Mouse (Mus musculus): ENCODE measurements around the gene Fam166a. TPM values are rescaled to one million over a fixed set of nuclear protein-coding genes. Genes with fewer than 3 reads are reported as not detected.
"Not testable (repeated sequence)": the region's sequence is repeated elsewhere in the genome, so short reads cannot be mapped to it uniquely, and the experiment has no call there.

The Fam166a gene
- polyA plus RNA-seq, 1 experiment = 0.55 TPM

GRCm38 (mm10) chr2:25252331-25252730 is 33.8 kb downstream of the Fam166a start:
- TF ChIP-seq POLR2A (IDR thresholded peaks at IDR 0.05; ENCODE audit: low read depth, low read length) = no peak
- TF ChIP-seq CTCF (conservative IDR thresholded peaks at IDR 0.05; ENCODE audit: insufficient read depth, insufficient read length, low read depth, low read length) = peak; percentile 65
- WGBS = 92% methylated on average over 1 of the region's 1 CpGs
- peak; percentile 59 for DNase-seq

GRCm38 (mm10) chr2:25255284-25255779 is 36.8 kb downstream of the Fam166a start, which contains the start of gene Tmem203:
Tmem203 (plus strand) TSS chr2:25255439.
- H3K4me1 ChIP-seq (ENCODE audit: control insufficient read depth, insufficient read depth, low read length) = peaks cover 9% of the 10 kb centered on the region; the same call in 1 of the 2 replicates
- H3K27me3 ChIP-seq (replicated peaks; ENCODE audit: control insufficient read depth, insufficient read depth, low read length) = no peaks in the 10 kb centered on the region
- peak; percentile 93 for DNase-seq
- WGBS = under 1% methylated on average over 39 of the region's 39 CpGs
- H3K36me3 ChIP-seq (ENCODE audit: control insufficient read depth, insufficient read depth, low read length) = no peaks in the 10 kb centered on the region
- no peak for TF ChIP-seq CTCF (conservative IDR thresholded peaks at IDR 0.05; ENCODE audit: insufficient read depth, insufficient read length, low read depth, low read length)
- peak; percentile 76 for TF ChIP-seq POLR2A (IDR thresholded peaks at IDR 0.05; ENCODE audit: low read depth, low read length)
- H3K27ac ChIP-seq (ENCODE audit: insufficient read depth, low read depth, low read length) = peak within 1 kb of the TSS; percentile 37
- peak within 1 kb of the TSS; percentile 89 for H3K4me3 ChIP-seq (ENCODE audit: insufficient read depth, low read depth, low read length)

More at GRCm38 (mm10) chr2:25252331-25252730, 33.8 kb downstream of the Fam166a start:
- Histone ChIP-seq H3K27me3 (replicated peaks; ENCODE audit: control insufficient read depth, insufficient read depth, low read length) (no peaks in the 10 kb centered on the region), H3K36me3 (ENCODE audit: control insufficient read depth, insufficient read depth, low read length) (no peaks in the 10 kb centered on the region), H3K27ac (ENCODE audit: insufficient read depth, low read depth, low read length) (no peak overlapping the region), H3K4me3 (ENCODE audit: insufficient read depth, low read depth, low read length) (no peak overlapping the region), H3K4me1 (ENCODE audit: control insufficient read depth, insufficient read depth, low read length) (peaks cover 9% of the 10 kb centered on the region; the same call in 1 of the 2 replicates)

- not testable (repeated sequence) for H3K4me1 ChIP-seq (ENCODE audit: control insufficient read depth, insufficient read depth, low read length); H3K27ac ChIP-seq (ENCODE audit: insufficient read depth, low read depth, low read length); H3K36me3 ChIP-seq (ENCODE audit: control insufficient read depth, insufficient read depth, low read length); H3K27me3 ChIP-seq (replicated peaks; ENCODE audit: control insufficient read depth, insufficient read depth, low read length)
- DNase-seq = peak; percentile 66
- 44% methylated on average over 12 of the region's 12 CpGs for WGBS
- H3K4me3 ChIP-seq (ENCODE audit: insufficient read depth, low read depth, low read length) = peak overlapping the region; percentile 89; the same call in 1 of the 2 replicates
- TF ChIP-seq CTCF (conservative IDR thresholded peaks at IDR 0.05; ENCODE audit: insufficient read depth, insufficient read length, low read depth, low read length) = peak; percentile 39; the same call in 1 of the 2 replicates
Observed at GRCm38 (mm10) chr2:25256443-25257109, 38.0 kb downstream of the Fam166a start.

- H3K36me3 ChIP-seq (ENCODE audit: control insufficient read depth, insufficient read depth, low read length); H3K27me3 ChIP-seq (replicated peaks; ENCODE audit: control insufficient read depth, insufficient read depth, low read length); H3K27ac ChIP-seq (ENCODE audit: insufficient read depth, low read depth, low read length); H3K4me3 ChIP-seq (ENCODE audit: insufficient read depth, low read depth, low read length); DNase-seq: not testable (repeated sequence)
- 83% methylated on average over 5 of the region's 5 CpGs for whole genome bisulfite sequencing
- peaks cover 12% of the 10 kb centered on the region; the same call in 1 of the 2 replicates for H3K4me1 ChIP-seq (ENCODE audit: control insufficient read depth, insufficient read depth, low read length)
Observed at GRCm38 (mm10) chr2:25257250-25257649, 38.7 kb downstream of the Fam166a start.

- TF ChIP-seq POLR2A (IDR thresholded peaks at IDR 0.05; ENCODE audit: low read depth, low read length) (no peak), CTCF (conservative IDR thresholded peaks at IDR 0.05; ENCODE audit: insufficient read depth, insufficient read length, low read depth, low read length) (peak; percentile 46)
- H3K4me1 ChIP-seq (ENCODE audit: control insufficient read depth, insufficient read depth, low read length) = peaks cover 12% of the 10 kb centered on the region; the same call in 1 of the 2 replicates
- 55% methylated on average over 2 of the region's 2 CpGs for WGBS
- no peak overlapping the region for H3K4me3 ChIP-seq (ENCODE audit: insufficient read depth, low read depth, low read length)
- H3K27ac ChIP-seq (ENCODE audit: insufficient read depth, low read depth, low read length) = no peak overlapping the region
- DNase-seq = no peak
- H3K27me3 ChIP-seq (replicated peaks; ENCODE audit: control insufficient read depth, insufficient read depth, low read length) = no peaks in the 10 kb centered on the region
- no peaks in the 10 kb centered on the region for H3K36me3 ChIP-seq (ENCODE audit: control insufficient read depth, insufficient read depth, low read length)
Observed at GRCm38 (mm10) chr2:25258887-25259286, 40.3 kb downstream of the Fam166a start.

GRCm38 (mm10) chr2:25261870-25262269 is 43.3 kb downstream of the Fam166a start:
- Histone ChIP-seq H3K27ac (ENCODE audit: insufficient read depth, low read depth, low read length) (peak overlapping the region; percentile 72), H3K4me3 (ENCODE audit: insufficient read depth, low read depth, low read length) (peak overlapping the region; percentile 52), H3K4me1 (ENCODE audit: control insufficient read depth, insufficient read depth, low read length) (peaks cover 9% of the 10 kb centered on the region; the same call in 1 of the 2 replicates), H3K27me3 (replicated peaks; ENCODE audit: control insufficient read depth, insufficient read depth, low read length) (no peaks in the 10 kb centered on the region), H3K36me3 (ENCODE audit: control insufficient read depth, insufficient read depth, low read length) (no peaks in the 10 kb centered on the region)
- no peak for DNase-seq
- TF ChIP-seq CTCF (conservative IDR thresholded peaks at IDR 0.05; ENCODE audit: insufficient read depth, insufficient read length, low read depth, low read length) = no peak
- no peak for TF ChIP-seq POLR2A (IDR thresholded peaks at IDR 0.05; ENCODE audit: low read depth, low read length)
- WGBS = 51% methylated on average over 12 of the region's 12 CpGs

GRCm38 (mm10) chr2:25262291-25262767 is 43.8 kb downstream of the Fam166a start, which contains the start of gene Tprn:
Tprn (plus strand) TSS chr2:25262618.
- TF ChIP-seq POLR2A (IDR thresholded peaks at IDR 0.05; ENCODE audit: low read depth, low read length) (no peak), CTCF (conservative IDR thresholded peaks at IDR 0.05; ENCODE audit: insufficient read depth, insufficient read length, low read depth, low read length) (no peak)
- H3K27ac ChIP-seq (ENCODE audit: insufficient read depth, low read depth, low read length) = peak within 1 kb of the TSS; percentile 95
- no peaks in the 10 kb centered on the region for H3K27me3 ChIP-seq (replicated peaks; ENCODE audit: control insufficient read depth, insufficient read depth, low read length)
- under 1% methylated on average over 39 of the region's 39 CpGs for WGBS
- no peaks in the 10 kb centered on the region for H3K36me3 ChIP-seq (ENCODE audit: control insufficient read depth, insufficient read depth, low read length)
- peak within 1 kb of the TSS; percentile 84 for H3K4me3 ChIP-seq (ENCODE audit: insufficient read depth, low read depth, low read length)
- peaks cover 12% of the 10 kb centered on the region for H3K4me1 ChIP-seq (ENCODE audit: control insufficient read depth, insufficient read depth, low read length)
- peak; percentile 99 for DNase-seq

Measured in kidney, adult 2 months (tissue).